Mouse (Mus musculus) kidney, postnatal 4 days (tissue): Measurements from ENCODE around the gene Xrcc4.

Experiments used
- DNase-seq, 2 experiments: peaks; one replicate each; pipeline ENCODE4 v3.0.0; 2021; ENCODE audit warnings: mixed read lengths in 2 of 2

Gene Xrcc4

GRCm38 (mm10) chr13:89738275-89738674 is 351.1 kb downstream of the Xrcc4 start:
- no peak for DNase-seq

- DNase-seq, result peak; percentile 16 to 21
Measured at GRCm38 (mm10) chr13:89735111-89735510, 354.3 kb downstream of the Xrcc4 start.

- no peak for DNase-seq
Measured at GRCm38 (mm10) chr13:89726492-89726891, 362.9 kb downstream of the Xrcc4 start.
